Mouse (Mus musculus) intestine, postnatal 0 days (tissue): Measurements from ENCODE around the gene Atp5e. TPM values are rescaled to one million over a fixed set of nuclear protein-coding genes. Genes with fewer than 3 reads are reported as not detected.

Experiments used
- ATAC-seq: fragments of 200-750 bp; cut with Nextera tagmentation; 2 replicates; pipeline ENCODE4 v1.8.0; 2017; ENCODE audit warnings: mild to moderate bottlenecking, moderate TSS enrichment, moderate library complexity
- H3K27ac ChIP-seq: fragments of 300-500 bp; sonication (generic); 2 replicates; pipeline ENCODE4 v1.5.1; 2014; ENCODE audit warnings: mild to moderate bottlenecking, low read depth, low read length, moderate library complexity
- H3K27me3 ChIP-seq: fragments of 300-500 bp; sonication (generic); replicated peaks from 2 replicates; pipeline ENCODE4 v1.6.1; 2014; ENCODE audit warnings: low read length, mixed read lengths; ENCODE audit not compliant: control insufficient read depth, insufficient read depth
- H3K36me3 ChIP-seq: fragments of 300-500 bp; sonication (generic); 2 replicates; pipeline ENCODE4 v1.6.1; 2014; ENCODE audit warnings: mild to moderate bottlenecking, moderate library complexity; ENCODE audit not compliant: control insufficient read depth, insufficient read depth
- H3K4me1 ChIP-seq: fragments of 300-500 bp; sonication (generic); replicated peaks from 2 replicates; pipeline ENCODE4 v1.6.1; 2014; ENCODE audit warnings: antibody characterized with exemption, low read length, mixed read lengths; ENCODE audit not compliant: control insufficient read depth, insufficient read depth
- H3K4me2 ChIP-seq: fragments of 300-500 bp; sonication (generic); replicated peaks from 2 replicates; pipeline ENCODE4 v1.6.1; 2014; ENCODE audit warnings: low read depth, mild to moderate bottlenecking, moderate library complexity
- H3K4me3 ChIP-seq: fragments of 300-500 bp; sonication (generic); 2 replicates; pipeline ENCODE4 v1.5.1; 2014; ENCODE audit warnings: low read depth, low read length
- H3K9ac ChIP-seq: fragments of 300-500 bp; sonication (generic); 2 replicates; pipeline ENCODE4 v1.6.1; 2014; ENCODE audit warnings: mild to moderate bottlenecking, low read depth, low read length
- H3K9me3 ChIP-seq: fragments of 300-500 bp; sonication (generic); 2 replicates; pipeline ENCODE4 v1.6.1; 2016; ENCODE audit warnings: mixed run types; ENCODE audit not compliant: control insufficient read depth
- CTCF ChIP-seq: sonication (generic); IDR thresholded peaks from 2 replicates; pipeline ENCODE4 v1.5.1; 2016; ENCODE audit warnings: low read depth, mild to moderate bottlenecking, control low read depth, antibody characterized with exemption, moderate library complexity
- WGBS: fragments of 180-500 bp; shearing (Covaris S2); extraction: QIAGEN DNeasy Blood & Tissue Kit; methylation state at CpG from one replicate; pipeline ENCODE4 v1.1.7; 2014; 5-methylcytosine and 5-hydroxymethylcytosine counted together
- polyA plus RNA-seq: library from polyadenylated mRNA; unstranded; fragments of >200 nt; fragmentation: Nextera tagmentation; extraction: Ambion mirVana; gene quantifications from 2 replicates; pipeline ENCODE4 v1.2.1, GENCODE M21; 2015

The Atp5e gene
- polyA plus RNA-seq, 1 experiment from 2014 or later: 1,046 TPM

DNA sequence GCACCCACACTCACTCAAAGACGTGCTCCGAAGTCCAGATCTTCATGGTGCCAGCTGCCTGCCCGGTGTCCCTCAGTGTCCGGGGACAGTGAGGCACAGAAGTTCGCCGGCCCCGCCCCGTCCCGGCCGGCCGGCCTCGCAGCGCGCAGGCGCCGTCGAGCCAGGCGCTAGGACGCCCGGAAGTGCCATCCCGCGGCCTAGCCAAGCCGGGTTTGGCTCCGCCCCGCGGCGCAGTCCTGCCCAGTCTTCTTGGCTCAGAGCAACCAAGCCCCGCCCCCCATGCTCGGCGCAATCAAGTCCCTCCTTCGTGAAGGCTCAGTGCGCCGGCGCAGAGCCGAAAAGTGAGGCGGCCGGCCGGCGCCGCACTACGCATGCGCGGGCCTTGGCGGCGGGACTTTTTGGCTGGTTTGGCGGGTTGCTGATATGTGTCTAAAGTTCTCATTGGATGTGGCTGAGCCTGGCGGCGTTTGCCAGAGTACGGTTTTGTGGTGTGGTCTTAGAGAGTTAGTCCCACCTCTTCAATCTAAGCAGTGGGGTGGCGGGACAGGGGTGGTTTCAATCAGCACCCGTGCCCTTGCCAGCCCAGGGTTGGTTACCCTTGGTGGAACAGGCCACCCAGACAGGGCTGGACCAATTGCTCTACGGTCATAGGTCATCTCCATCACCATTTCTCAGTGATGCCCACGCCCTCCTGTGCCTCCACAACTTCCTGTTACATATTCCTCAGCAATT, 9.1 kb upstream of the Atp5e start, which contains the start of gene Prelid3b:
Gene Prelid3b, minus strand, starts transcription at position 264 of the 732 bp plus-strand sequence.
- peak within 1 kb of the TSS; percentile 81 for H3K9ac ChIP-seq
- H3K4me3 ChIP-seq: peak within 1 kb of the TSS; percentile 65
- under 1% methylated on average over 53 of the region's 53 CpGs for WGBS
- peak within 1 kb of the TSS; percentile 92 for H3K27ac ChIP-seq
- no peaks in the 10 kb centered on the region for H3K27me3 ChIP-seq
- no peaks in the 10 kb centered on the region for H3K9me3 ChIP-seq
- peaks cover 15% of the 10 kb centered on the region for H3K36me3 ChIP-seq
- peak; percentile 97 for ATAC-seq
- H3K4me1 ChIP-seq: peaks cover 20% of the 10 kb centered on the region
- peak; percentile 38 for TF ChIP-seq CTCF
- peak within 1 kb of the TSS; percentile 82 for H3K4me2 ChIP-seq

DNA sequence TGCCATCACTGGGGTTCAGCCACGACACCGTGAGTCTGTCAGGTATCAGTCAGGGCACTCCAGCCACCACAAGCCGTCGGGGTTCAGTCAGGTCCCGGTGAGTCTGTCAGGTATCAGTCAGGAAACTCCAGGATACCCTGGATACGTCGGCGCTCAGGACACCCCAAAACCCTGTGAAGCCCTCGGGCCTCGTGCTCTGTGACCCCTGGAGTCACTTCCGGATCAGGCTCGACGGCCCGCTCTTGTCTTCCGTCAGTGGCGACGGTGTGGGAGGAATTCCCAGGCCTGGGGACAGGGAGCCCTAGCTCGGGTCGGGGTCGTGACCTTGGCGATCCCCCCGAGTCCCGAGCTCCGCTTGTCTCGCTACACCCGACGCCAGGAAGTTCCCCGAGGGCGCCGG, 8.5 kb upstream of the Atp5e start:
- Histone ChIP-seq H3K9me3 (no peaks in the 10 kb centered on the region), H3K27ac (peak overlapping the region; percentile 92), H3K4me3 (peak overlapping the region; percentile 65), H3K36me3 (peaks cover 20% of the 10 kb centered on the region), H3K27me3 (no peaks in the 10 kb centered on the region), H3K9ac (peak overlapping the region; percentile 81), H3K4me1 (peaks cover 20% of the 10 kb centered on the region), H3K4me2 (peak overlapping the region; percentile 82)
- peak; percentile 17 for ATAC-seq
- WGBS: 5% methylated on average over 30 of the region's 30 CpGs
- no peak for TF ChIP-seq CTCF

DNA sequence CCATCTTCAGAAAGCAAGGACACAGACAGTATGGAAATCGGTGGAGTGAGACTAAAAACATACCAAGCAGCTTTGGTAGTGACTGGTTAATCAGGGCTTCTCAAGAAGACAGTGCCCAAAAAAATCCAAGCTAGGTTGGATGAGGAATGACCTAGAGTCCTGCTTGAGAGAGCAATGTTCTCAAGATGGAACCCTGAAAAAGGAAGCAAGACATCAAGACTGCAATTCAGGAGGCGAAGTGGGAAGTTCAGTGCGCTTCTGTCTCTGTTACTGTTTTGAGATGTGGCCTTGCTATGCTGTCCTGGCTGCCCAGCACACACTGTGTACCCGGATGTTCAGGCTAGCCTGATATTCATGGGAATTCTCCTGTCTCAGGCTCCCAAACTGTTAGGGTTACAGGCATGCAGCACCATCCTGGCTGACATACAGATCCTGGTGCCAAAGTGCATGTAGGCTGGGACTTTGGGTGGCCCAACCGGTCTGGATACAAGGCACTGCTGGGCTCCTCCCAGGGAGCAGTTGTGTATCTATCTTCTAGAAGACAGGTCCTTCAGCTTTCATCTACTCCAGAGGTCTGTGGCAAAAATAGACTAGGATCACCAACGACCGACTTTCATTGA, 7.0 kb upstream of the Atp5e start:
- peaks cover 32% of the 10 kb centered on the region for H3K36me3 ChIP-seq
- H3K4me1 ChIP-seq: peaks cover 17% of the 10 kb centered on the region
- no peak for ATAC-seq
- 75% methylated on average over 7 of the region's 7 CpGs for WGBS
- H3K27ac ChIP-seq: no peak overlapping the region
- no peak for TF ChIP-seq CTCF
- H3K27me3 ChIP-seq: no peaks in the 10 kb centered on the region
- H3K4me3 ChIP-seq: no peak overlapping the region
- no peak overlapping the region for H3K9ac ChIP-seq
- peak overlapping the region; percentile 82; the same call in 1 of the 2 replicates for H3K4me2 ChIP-seq
- H3K9me3 ChIP-seq: no peaks in the 10 kb centered on the region

GRCm38 (mm10) chr2:174470333-174470732, 6.4 kb upstream of the Atp5e start:
- Histone ChIP-seq H3K4me3 (no peak overlapping the region), H3K27ac (no peak overlapping the region), H3K27me3 (no peaks in the 10 kb centered on the region), H3K4me2 (no peak overlapping the region), H3K4me1 (peaks cover 17% of the 10 kb centered on the region), H3K36me3 (peaks cover 37% of the 10 kb centered on the region), H3K9ac (no peak overlapping the region), H3K9me3 (no peaks in the 10 kb centered on the region)
- no peak for TF ChIP-seq CTCF
- ATAC-seq: no peak
- 51% methylated on average over 4 of the region's 4 CpGs for WGBS

- no peaks in the 10 kb centered on the region for H3K9me3 ChIP-seq
- H3K27ac ChIP-seq: peak overlapping the region; percentile 57
- H3K9ac ChIP-seq: peak overlapping the region; percentile 58
- no peaks in the 10 kb centered on the region for H3K27me3 ChIP-seq
- ATAC-seq: peak; percentile 20; the same call in 1 of the 2 replicates
- peak overlapping the region; percentile 96 for H3K4me2 ChIP-seq
- H3K4me1 ChIP-seq: no peaks in the 10 kb centered on the region
- 34% methylated on average over 10 of the region's 10 CpGs for WGBS
- peak overlapping the region; percentile 56 for H3K4me3 ChIP-seq
- peaks cover 53% of the 10 kb centered on the region for H3K36me3 ChIP-seq
- no peak for TF ChIP-seq CTCF
Observed at GRCm38 (mm10) chr2:174463370-174463769, 535 bp downstream of the Atp5e start.

DNA sequence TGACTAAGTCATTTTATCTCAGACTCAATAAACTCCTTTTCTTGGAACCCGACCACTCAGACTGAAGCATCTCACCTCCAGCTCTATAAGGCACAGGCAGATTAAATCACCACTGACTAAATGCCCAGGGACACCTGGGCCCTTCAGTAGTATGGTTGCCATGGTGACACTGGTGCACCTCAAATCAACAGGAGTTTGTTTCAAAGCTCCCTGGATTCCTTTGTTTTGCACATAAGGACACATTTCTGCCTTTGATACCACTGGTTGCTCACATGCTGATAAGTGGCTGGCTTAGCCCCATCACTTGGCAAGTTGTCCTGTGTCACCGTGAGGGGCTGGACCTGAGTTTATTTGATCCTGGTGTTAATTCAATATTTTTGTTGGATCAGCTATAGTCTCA, 4.5 kb downstream of the Atp5e start:
- Histone ChIP-seq H3K9me3 (no peaks in the 10 kb centered on the region), H3K9ac (no peak overlapping the region), H3K36me3 (peaks cover 23% of the 10 kb centered on the region), H3K4me1 (no peaks in the 10 kb centered on the region), H3K4me3 (no peak overlapping the region), H3K27me3 (no peaks in the 10 kb centered on the region), H3K4me2 (no peak overlapping the region), H3K27ac (no peak overlapping the region)
- no peak for TF ChIP-seq CTCF
- 41% methylated on average over 2 of the region's 2 CpGs for WGBS
- ATAC-seq: no peak
